Mouse (Mus musculus): Measurements from ENCODE around the gene Tbc1d4. TPM values are rescaled to one million over a fixed set of nuclear protein-coding genes. Genes with fewer than 3 reads are reported as not detected.
A peak's percentile ranks its signal among the peaks of the same experiment; 100 is the strongest.

The Tbc1d4 gene
- 25.5 and 26.2 TPM in 2 replicates for polyA plus RNA-seq (2015; fragmentation: Nextera tagmentation; extraction: Ambion mirVana)

GRCm38 (mm10) chr14:101608519-101609368 lies at the start of gene Tbc1d4:
Gene Tbc1d4, minus strand, starts transcription at chr14:101609191.
- H3K27me3 ChIP-seq = no peaks in the 10 kb centered on the region

GRCm38 (mm10) chr14:101656307-101656706 lies 47.3 kb upstream of the Tbc1d4 start:
- no peak overlapping the region for H3K9ac ChIP-seq
- H3K27ac ChIP-seq = no peak overlapping the region
- H3K9me3 ChIP-seq (replicated peaks) = no peaks in the 10 kb centered on the region
- H3K4me2 ChIP-seq = no peak overlapping the region
- no peak for ATAC-seq (replicated peaks; ENCODE audit: insufficient number of reproducible peaks, insufficient read depth, low FRiP score, low read depth)
- no peak overlapping the region for H3K4me3 ChIP-seq
- H3K4me1 ChIP-seq (replicated peaks) = peaks cover 7% of the 10 kb centered on the region
- 66% methylated on average over 10 of the region's 10 CpGs for WGBS
- no peaks in the 10 kb centered on the region for H3K27me3 ChIP-seq
- peaks cover 3% of the 10 kb centered on the region; the same call in 1 of the 2 replicates for H3K36me3 ChIP-seq

More at GRCm38 (mm10) chr14:101608519-101609368, at the start of gene Tbc1d4:
- ATAC-seq (replicated peaks; ENCODE audit: insufficient number of reproducible peaks, insufficient read depth, low FRiP score, low read depth) = peak; percentile 92
- peak within 1 kb of the TSS; percentile 85 for H3K4me3 ChIP-seq
- peak within 1 kb of the TSS; percentile 97 for H3K27ac ChIP-seq
- no peaks in the 10 kb centered on the region for H3K9me3 ChIP-seq (replicated peaks)
- peak within 1 kb of the TSS; percentile 85 for H3K9ac ChIP-seq
- no peaks in the 10 kb centered on the region for H3K36me3 ChIP-seq
- under 1% methylated on average over 62 of the region's 62 CpGs for WGBS
- peaks cover 11% of the 10 kb centered on the region; the same call in 1 of the 2 replicates for H3K4me1 ChIP-seq (replicated peaks)
- peak within 1 kb of the TSS; percentile 95 for H3K4me2 ChIP-seq

- WGBS = under 1% methylated on average over 10 of the region's 10 CpGs
- ATAC-seq (replicated peaks; ENCODE audit: insufficient number of reproducible peaks, insufficient read depth, low FRiP score, low read depth) = peak; percentile 5; the same call in 1 of the 2 replicates
- no peak overlapping the region for H3K27ac ChIP-seq
These were observed 45.5 kb upstream of the Tbc1d4 start for GRCm38 (mm10) chr14:101654526-101654909.

GRCm38 (mm10) chr14:101653581-101654525 lies 44.9 kb upstream of the Tbc1d4 start, which contains the start of gene Uchl3:
Gene Uchl3, plus strand, starts transcription at chr14:101653967.
- peak within 1 kb of the TSS; percentile 64 for H3K27ac ChIP-seq
- no peaks in the 10 kb centered on the region for H3K9me3 ChIP-seq (replicated peaks)
- under 1% methylated on average over 72 of the region's 81 CpGs for WGBS
- H3K4me1 ChIP-seq (replicated peaks) = peaks cover 7% of the 10 kb centered on the region
- H3K4me2 ChIP-seq = peak within 1 kb of the TSS; percentile 96
- no peaks in the 10 kb centered on the region for H3K27me3 ChIP-seq
- peak within 1 kb of the TSS; percentile 99 for H3K4me3 ChIP-seq
- no peaks in the 10 kb centered on the region for H3K36me3 ChIP-seq
- ATAC-seq (replicated peaks; ENCODE audit: insufficient number of reproducible peaks, insufficient read depth, low FRiP score, low read depth) = peak; percentile 86
- H3K9ac ChIP-seq = peak within 1 kb of the TSS; percentile 90

More at GRCm38 (mm10) chr14:101654526-101654909, 45.5 kb upstream of the Tbc1d4 start:
- Histone ChIP-seq H3K4me1 (replicated peaks) (peaks cover 7% of the 10 kb centered on the region), H3K27me3 (no peaks in the 10 kb centered on the region), H3K4me3 (peak overlapping the region; percentile 99), H3K9me3 (replicated peaks) (no peaks in the 10 kb centered on the region), H3K36me3 (no peaks in the 10 kb centered on the region), H3K4me2 (peak overlapping the region; percentile 96), H3K9ac (peak overlapping the region; percentile 90)

- no peaks in the 10 kb centered on the region for H3K27me3 ChIP-seq
- H3K9me3 ChIP-seq (replicated peaks) = no peaks in the 10 kb centered on the region
- 75% methylated on average over 6 of the region's 6 CpGs for WGBS
- H3K4me2 ChIP-seq = no peak overlapping the region
- no peak overlapping the region for H3K9ac ChIP-seq
- H3K27ac ChIP-seq = no peak overlapping the region
- H3K4me1 ChIP-seq (replicated peaks) = peaks cover 7% of the 10 kb centered on the region
- H3K4me3 ChIP-seq = no peak overlapping the region
- no peaks in the 10 kb centered on the region for H3K36me3 ChIP-seq
- ATAC-seq (replicated peaks; ENCODE audit: insufficient number of reproducible peaks, insufficient read depth, low FRiP score, low read depth) = no peak
These were observed 43.6 kb upstream of the Tbc1d4 start for GRCm38 (mm10) chr14:101652571-101652970.

GRCm38 (mm10) chr14:101650551-101650950 lies 41.6 kb upstream of the Tbc1d4 start:
- H3K4me2 ChIP-seq = no peak overlapping the region
- no peak overlapping the region for H3K9ac ChIP-seq
- 78% methylated on average over 4 of the region's 4 CpGs for WGBS
- no peaks in the 10 kb centered on the region for H3K27me3 ChIP-seq
- no peak for ATAC-seq (replicated peaks; ENCODE audit: insufficient number of reproducible peaks, insufficient read depth, low FRiP score, low read depth)
- no peaks in the 10 kb centered on the region for H3K36me3 ChIP-seq
- H3K9me3 ChIP-seq (replicated peaks) = no peaks in the 10 kb centered on the region
- H3K27ac ChIP-seq = no peak overlapping the region
- H3K4me1 ChIP-seq (replicated peaks) = peaks cover 7% of the 10 kb centered on the region
- H3K4me3 ChIP-seq = no peak overlapping the region

GRCm38 (mm10) chr14:101644948-101645347 lies 36.0 kb upstream of the Tbc1d4 start:
- Histone ChIP-seq H3K27ac (no peak overlapping the region), H3K4me3 (no peak overlapping the region), H3K4me2 (no peak overlapping the region), H3K9ac (no peak overlapping the region), H3K9me3 (replicated peaks) (no peaks in the 10 kb centered on the region), H3K4me1 (replicated peaks) (0 out of 2 replicates have a peak, but pooled peaks cover 2% of the 10 kb centered on the region), H3K36me3 (no peaks in the 10 kb centered on the region), H3K27me3 (no peaks in the 10 kb centered on the region)
- ATAC-seq (replicated peaks; ENCODE audit: insufficient number of reproducible peaks, insufficient read depth, low FRiP score, low read depth) = no peak
- 76% methylated on average over 1 of the region's 1 CpGs for WGBS

- no peaks in the 10 kb centered on the region for H3K36me3 ChIP-seq
- peaks cover 9% of the 10 kb centered on the region for H3K4me1 ChIP-seq (replicated peaks)
- H3K9me3 ChIP-seq (replicated peaks) = no peaks in the 10 kb centered on the region
- H3K4me3 ChIP-seq = peak within 1 kb of the TSS; percentile 64
- peak within 1 kb of the TSS; percentile 60 for H3K9ac ChIP-seq
- H3K27me3 ChIP-seq = no peaks in the 10 kb centered on the region
- peak within 1 kb of the TSS; percentile 72 for H3K4me2 ChIP-seq
- H3K27ac ChIP-seq = peak within 1 kb of the TSS; percentile 67
- WGBS = under 1% methylated on average over 39 of the region's 39 CpGs
- peak; percentile 96 for ATAC-seq (replicated peaks; ENCODE audit: insufficient number of reproducible peaks, insufficient read depth, low FRiP score, low read depth)
These were observed 31.3 kb upstream of the Tbc1d4 start, which contains the start of gene Commd6 for GRCm38 (mm10) chr14:101640153-101640843. Gene Commd6, minus strand, starts transcription at chr14:101640686.

- ATAC-seq (replicated peaks; ENCODE audit: insufficient number of reproducible peaks, insufficient read depth, low FRiP score, low read depth) = no peak
These were observed 28.4 kb upstream of the Tbc1d4 start for GRCm38 (mm10) chr14:101637381-101637780.

GRCm38 (mm10) chr14:101635765-101636164 lies 26.8 kb upstream of the Tbc1d4 start:
- H3K4me2 ChIP-seq = no peak overlapping the region
- ATAC-seq (replicated peaks; ENCODE audit: insufficient number of reproducible peaks, insufficient read depth, low FRiP score, low read depth) = no peak
- H3K9me3 ChIP-seq (replicated peaks) = no peaks in the 10 kb centered on the region
- 96% methylated on average over 1 of the region's 1 CpGs for WGBS
- H3K4me3 ChIP-seq = no peak overlapping the region
- H3K27me3 ChIP-seq = no peaks in the 10 kb centered on the region
- peaks cover 4% of the 10 kb centered on the region; the same call in 1 of the 2 replicates for H3K36me3 ChIP-seq
- no peak overlapping the region for H3K9ac ChIP-seq
- H3K27ac ChIP-seq = no peak overlapping the region
- H3K4me1 ChIP-seq (replicated peaks) = peaks cover 9% of the 10 kb centered on the region

More at GRCm38 (mm10) chr14:101637381-101637780, 28.4 kb upstream of the Tbc1d4 start:
- H3K4me2 ChIP-seq = no peak overlapping the region
- H3K9me3 ChIP-seq (replicated peaks) = no peaks in the 10 kb centered on the region
- peaks cover 9% of the 10 kb centered on the region for H3K4me1 ChIP-seq (replicated peaks)
- H3K27ac ChIP-seq = no peak overlapping the region
- H3K4me3 ChIP-seq = no peak overlapping the region
- WGBS = 90% methylated on average over 6 of the region's 6 CpGs
- no peak overlapping the region for H3K9ac ChIP-seq
- H3K36me3 ChIP-seq = peaks cover 4% of the 10 kb centered on the region; the same call in 1 of the 2 replicates
- no peaks in the 10 kb centered on the region for H3K27me3 ChIP-seq
